Mouse (Mus musculus): ENCODE results near the gene Camk2b.
A peak's percentile ranks its signal among the peaks of the same experiment; 100 is the strongest.

Gene Camk2b

GRCm38 (mm10) chr11:6066176-6066575, at the start of gene Camk2b:
TSS of gene Camk2b (minus strand) at chr11:6066362.
- DNase-seq (ENCODE audit: low read depth, low spot score) = no peak

DNA sequence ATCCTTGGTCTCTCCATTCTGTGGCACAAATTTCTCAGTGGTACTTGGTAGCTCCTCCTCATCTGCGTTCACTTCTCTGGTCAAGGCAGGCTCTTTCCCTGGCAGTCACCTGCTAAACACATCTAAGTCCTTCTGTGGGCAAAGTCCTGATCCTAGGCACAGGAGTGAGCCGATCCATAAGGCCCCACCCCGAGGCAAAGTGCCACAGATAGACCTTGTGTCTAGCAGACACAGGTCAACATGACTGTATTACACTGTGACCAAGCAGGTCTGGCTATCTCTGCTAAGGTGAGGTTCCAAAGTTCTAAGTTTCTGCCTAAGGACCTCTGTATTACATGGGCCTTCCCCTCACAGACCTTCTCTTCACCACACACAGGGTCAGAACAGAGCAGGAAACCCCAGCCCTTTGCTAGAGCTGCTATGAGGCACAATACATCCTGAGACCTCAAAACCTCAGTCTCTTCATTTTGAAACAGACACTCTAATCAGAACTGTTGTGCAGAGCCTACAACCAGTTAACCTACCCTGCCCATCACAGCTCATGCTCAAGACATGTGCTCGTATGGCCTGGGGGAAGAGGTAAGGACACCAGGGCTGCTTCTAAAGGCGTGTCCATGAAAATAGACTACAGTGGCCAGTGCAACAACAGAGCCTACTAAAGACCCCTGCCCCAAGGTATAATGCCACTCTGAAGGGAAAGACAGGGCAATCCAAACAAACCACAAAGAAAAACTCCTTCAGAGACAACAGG, 45.7 kb upstream of the Camk2b start:
- DNase-seq (ENCODE audit: low read depth, low spot score) = no peak

- DNase-seq (ENCODE audit: low read depth, low spot score) = no peak
Measured at GRCm38 (mm10) chr11:6109990-6110389, 43.8 kb upstream of the Camk2b start.

- no peak for DNase-seq (ENCODE audit: low read depth, low spot score)
Measured at GRCm38 (mm10) chr11:6108296-6108695, 42.1 kb upstream of the Camk2b start.

GRCm38 (mm10) chr11:6107722-6108121, 41.6 kb upstream of the Camk2b start:
- DNase-seq (ENCODE audit: low read depth, low spot score) = peak; percentile 48

GRCm38 (mm10) chr11:6104734-6105133, 38.6 kb upstream of the Camk2b start:
- DNase-seq (ENCODE audit: low read depth, low spot score) = no peak

- DNase-seq (ENCODE audit: low read depth, low spot score) = peak; percentile 9
Measured at GRCm38 (mm10) chr11:6096637-6097036, 30.5 kb upstream of the Camk2b start.

- DNase-seq (ENCODE audit: low read depth, low spot score) = no peak
Measured at GRCm38 (mm10) chr11:6086991-6087390, 20.8 kb upstream of the Camk2b start.

- no peak for DNase-seq (ENCODE audit: low read depth, low spot score)
Measured at GRCm38 (mm10) chr11:6078737-6079136, 12.6 kb upstream of the Camk2b start.

GRCm38 (mm10) chr11:6075618-6076066, 9.5 kb upstream of the Camk2b start:
- no peak for DNase-seq (ENCODE audit: low read depth, low spot score)

DNA sequence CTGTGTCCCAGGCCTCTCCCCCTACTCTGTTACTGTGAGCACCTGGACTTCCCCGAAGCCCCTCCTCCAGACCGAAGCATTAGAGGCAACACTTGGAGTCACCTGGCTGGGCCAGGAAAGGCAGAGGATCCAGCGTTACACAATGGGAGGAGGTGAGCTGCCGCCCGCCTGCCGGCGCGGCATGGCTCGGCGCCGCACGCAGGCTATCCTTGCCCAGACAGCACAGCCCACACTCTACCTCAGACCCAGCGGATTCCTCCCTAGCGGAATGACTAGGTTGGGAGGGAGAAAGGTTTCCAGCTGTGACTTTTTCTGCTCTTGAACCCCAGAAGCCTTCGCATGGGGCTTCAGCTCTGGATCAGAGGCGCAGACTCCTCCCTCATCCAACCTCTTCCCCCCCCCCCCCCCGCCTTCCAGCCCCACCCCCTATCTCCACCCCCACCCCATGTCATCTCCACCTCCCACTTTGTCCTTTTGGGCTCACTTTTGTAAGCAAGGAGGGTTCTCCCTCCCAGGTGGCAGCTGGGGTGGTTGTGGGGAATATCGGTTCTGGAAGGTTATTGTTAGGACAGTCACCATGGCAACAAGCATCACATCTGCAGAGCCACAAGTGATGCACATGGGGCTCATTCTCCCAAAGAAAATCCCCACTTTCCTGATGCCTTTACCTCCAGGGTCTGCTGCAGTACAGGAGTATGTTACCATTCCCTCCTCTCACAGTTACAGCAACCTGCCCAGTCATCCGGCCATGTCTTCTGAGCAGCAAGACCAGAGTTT, 2.2 kb upstream of the Camk2b start:
- DNase-seq (ENCODE audit: low read depth, low spot score) = no peak

GRCm38 (mm10) chr11:6067160-6067559, 998 bp upstream of the Camk2b start:
- DNase-seq (ENCODE audit: low read depth, low spot score) = no peak

DNA sequence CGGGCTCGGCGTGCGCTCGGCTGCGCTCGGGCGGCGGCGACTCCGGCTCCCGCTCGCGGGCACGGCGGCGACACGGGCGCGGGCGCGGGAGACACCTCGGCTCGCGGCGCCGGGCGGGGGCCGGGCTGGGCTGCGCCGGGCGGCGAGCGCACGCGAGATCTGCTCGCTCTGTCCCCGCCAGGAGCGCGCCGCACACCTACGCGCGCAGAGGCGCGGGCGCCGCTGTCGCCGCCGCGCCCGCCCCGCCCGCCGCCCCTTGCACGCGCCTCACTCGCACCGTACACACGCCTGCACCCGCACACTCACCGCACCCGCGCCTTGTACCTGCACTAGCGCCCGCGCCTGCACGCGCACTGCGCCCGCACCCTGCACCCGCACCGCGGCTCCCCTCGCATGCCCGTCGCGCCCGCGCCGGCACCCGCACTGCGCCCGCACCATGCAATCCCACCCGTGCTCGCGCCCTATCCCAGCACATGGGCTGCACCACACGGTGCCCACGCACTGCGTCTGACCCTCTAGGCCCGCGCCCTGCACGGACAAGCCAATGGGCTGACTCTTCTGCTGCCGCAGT, 526 bp downstream of the Camk2b start:
- no peak for DNase-seq (ENCODE audit: low read depth, low spot score)

DNA sequence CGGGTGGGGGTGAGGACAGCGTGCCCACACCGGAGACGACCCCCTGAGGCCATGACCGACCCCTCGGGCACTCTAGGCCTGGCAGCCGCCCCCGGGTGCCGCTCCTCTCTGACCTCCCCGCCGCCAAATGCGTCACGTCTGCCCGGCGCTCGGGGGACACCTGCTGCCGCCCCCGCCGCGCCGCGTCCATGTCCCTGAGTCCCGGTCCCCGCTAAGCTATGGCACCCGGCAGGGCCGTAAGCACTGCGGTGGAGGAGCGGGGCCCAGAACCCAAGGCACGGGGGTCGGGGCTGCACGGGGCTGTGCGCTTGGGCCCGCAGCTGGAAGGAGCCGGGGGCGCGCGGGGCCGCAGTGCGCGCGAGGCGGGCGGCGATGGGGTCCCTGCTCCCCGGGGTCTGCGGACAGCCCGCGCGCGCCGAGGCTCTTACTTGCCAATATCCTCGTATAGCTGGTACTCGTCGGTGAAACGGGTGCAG, 1.1 kb downstream of the Camk2b start:
- no peak for DNase-seq (ENCODE audit: low read depth, low spot score)

- DNase-seq (ENCODE audit: low read depth, low spot score) = no peak
Measured at GRCm38 (mm10) chr11:6064215-6065045, 1.7 kb downstream of the Camk2b start.

DNA sequence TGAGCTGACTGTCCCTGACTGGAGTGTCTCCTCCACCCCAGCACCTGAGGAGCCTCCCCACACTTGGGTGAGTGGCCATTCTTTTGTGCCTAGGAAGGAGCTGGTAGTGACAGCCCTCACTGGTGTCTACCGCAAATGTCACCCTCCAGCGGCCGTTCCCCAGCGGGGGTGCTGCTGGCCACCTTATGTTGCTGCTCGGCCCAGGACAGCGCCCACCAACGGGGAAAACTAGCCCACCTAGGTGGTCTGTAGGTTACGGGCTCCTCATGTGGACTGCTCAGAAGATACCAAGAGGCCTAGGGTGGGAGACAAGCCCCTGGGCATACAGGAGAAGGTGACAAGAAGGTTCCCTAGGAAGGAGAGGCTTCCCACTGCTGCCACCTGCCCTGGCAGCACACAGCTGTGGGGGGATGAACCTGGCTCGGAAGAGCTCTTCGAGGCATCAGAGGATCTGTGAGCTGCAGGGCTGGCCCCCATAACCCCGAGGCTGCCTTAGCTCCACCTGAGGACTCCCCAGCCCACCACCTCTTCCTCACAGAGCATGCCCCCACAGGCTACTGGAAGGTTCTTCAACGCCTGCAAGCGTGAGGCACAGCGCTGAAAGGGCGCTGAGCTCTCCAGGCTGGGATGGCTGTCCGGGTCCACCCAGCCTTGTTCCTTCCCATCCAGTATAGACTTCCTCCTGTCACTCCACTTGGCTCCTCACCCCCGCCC, 2.5 kb downstream of the Camk2b start:
- DNase-seq (ENCODE audit: low read depth, low spot score) = no peak

- DNase-seq (ENCODE audit: low read depth, low spot score) = no peak
Measured at GRCm38 (mm10) chr11:6063065-6063464, 3.1 kb downstream of the Camk2b start.

GRCm38 (mm10) chr11:6062329-6062728, 3.8 kb downstream of the Camk2b start:
- no peak for DNase-seq (ENCODE audit: low read depth, low spot score)

DNA sequence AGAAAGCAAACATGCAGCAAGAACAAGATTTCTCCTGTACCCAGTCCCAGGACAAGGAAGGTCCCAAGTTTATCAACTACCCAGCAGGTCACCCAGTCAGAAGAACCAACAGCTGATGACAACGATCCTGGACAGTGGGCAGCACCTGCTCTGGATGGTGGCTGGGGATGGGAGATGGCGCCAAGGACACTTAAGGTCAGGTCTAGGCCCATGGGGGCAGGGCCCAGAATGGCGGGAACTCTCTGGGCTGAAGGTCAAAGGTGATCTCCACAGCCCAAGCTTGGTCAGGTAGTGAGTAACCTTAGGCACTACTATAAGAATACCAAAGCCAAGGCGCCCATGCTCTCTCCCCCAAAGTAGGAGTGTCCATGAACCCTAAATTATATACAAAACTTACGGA, 4.3 kb downstream of the Camk2b start:
- DNase-seq (ENCODE audit: low read depth, low spot score) = no peak

DNA sequence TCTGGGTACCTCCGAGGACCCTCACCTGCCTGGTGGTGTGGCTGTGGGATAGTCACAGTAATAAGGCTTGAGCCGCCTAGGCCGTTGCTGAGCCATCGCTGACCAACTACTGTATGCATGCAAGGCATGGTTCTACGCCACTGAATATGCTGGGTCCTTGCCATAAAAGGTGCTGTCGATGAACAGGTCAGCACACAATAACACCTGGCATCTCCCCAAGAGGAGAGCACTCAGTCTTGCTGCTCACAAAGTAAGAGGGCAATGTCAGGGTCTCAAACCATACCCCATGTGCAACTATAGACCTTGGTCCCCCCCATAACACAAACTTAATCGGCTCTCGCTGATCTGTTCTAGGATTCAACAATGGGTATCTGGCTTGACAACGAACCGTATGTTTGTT, 7.0 kb downstream of the Camk2b start:
- DNase-seq (ENCODE audit: low read depth, low spot score) = no peak

- no peak for DNase-seq (ENCODE audit: low read depth, low spot score)
Measured at GRCm38 (mm10) chr11:6053386-6053785, 12.8 kb downstream of the Camk2b start.
